Mouse (Mus musculus) frontal cortex, postnatal 14 days (tissue): ENCODE measurements at regions not wholly inside any gene's neighbourhood (a gene's known extent, or its start where the extent isn't known, plus 50 kb on each side); places are given as distances from the start of the nearest gene placed in this dataset.

Experiments used
- DNase-seq, 2 experiments: peaks; one replicate each; pipeline ENCODE4 v3.0.0; 2022; ENCODE audit warnings: low spot score in 2 of 2

GRCm38 (mm10) chr8:77843229-77843628 is 119.0 kb upstream of the Ednra start:
- DNase-seq = no peak

- no peak for DNase-seq
These were observed 126.3 kb upstream of the Ednra start for GRCm38 (mm10) chr8:77850523-77850922.

GRCm38 (mm10) chr8:77870264-77870663 is 146.0 kb upstream of the Ednra start:
- DNase-seq = no peak

- DNase-seq = no peak
These were observed 148.5 kb upstream of the Ednra start for GRCm38 (mm10) chr8:77872771-77873170.

GRCm38 (mm10) chr8:77919776-77920175 is 195.5 kb upstream of the Ednra start:
- no peak for DNase-seq

GRCm38 (mm10) chr8:77921868-77922267 is 197.6 kb upstream of the Ednra start:
- DNase-seq = no peak

- DNase-seq = no peak
These were observed 223.4 kb upstream of the Ednra start for GRCm38 (mm10) chr8:77947702-77948101.

- no peak for DNase-seq
These were observed 225.4 kb upstream of the Ednra start for GRCm38 (mm10) chr8:77949640-77950039.

GRCm38 (mm10) chr8:77958814-77959372 is 234.6 kb upstream of the Ednra start:
- DNase-seq = no peak

GRCm38 (mm10) chr8:77963102-77963698 is 238.9 kb upstream of the Ednra start:
- DNase-seq = no peak

- DNase-seq = no peak
These were observed 242.7 kb upstream of the Ttc29 start for GRCm38 (mm10) chr8:77970378-77970777.

GRCm38 (mm10) chr8:77973714-77974113 is 239.4 kb upstream of the Ttc29 start:
- no peak for DNase-seq

GRCm38 (mm10) chr8:77979106-77979505 is 234.0 kb upstream of the Ttc29 start:
- DNase-seq = no peak

GRCm38 (mm10) chr8:77980701-77981100 is 232.4 kb upstream of the Ttc29 start:
- no peak for DNase-seq

- no peak for DNase-seq
These were observed 231.1 kb upstream of the Ttc29 start for GRCm38 (mm10) chr8:77982031-77982430.

GRCm38 (mm10) chr8:77983476-77983875 is 229.6 kb upstream of the Ttc29 start:
- no peak for DNase-seq

GRCm38 (mm10) chr8:77987237-77987636 is 225.9 kb upstream of the Ttc29 start:
- no peak for DNase-seq

- no peak for DNase-seq
These were observed 224.6 kb upstream of the Ttc29 start for GRCm38 (mm10) chr8:77988291-77989056.

- DNase-seq = no peak
These were observed 222.0 kb upstream of the Ttc29 start for GRCm38 (mm10) chr8:77991050-77991449.

- no peak for DNase-seq
These were observed 212.8 kb upstream of the Ttc29 start for GRCm38 (mm10) chr8:78000303-78000702.

GRCm38 (mm10) chr8:78001656-78002055 is 211.4 kb upstream of the Ttc29 start:
- no peak for DNase-seq

GRCm38 (mm10) chr8:78002071-78002470 is 211.0 kb upstream of the Ttc29 start:
- DNase-seq = peak in 1 of 2 experiments; percentile 10

GRCm38 (mm10) chr8:78003888-78004543 is 209.1 kb upstream of the Ttc29 start:
- peak; percentile 32 to 66 for DNase-seq
